Mouse (Mus musculus): ENCODE results near the gene Syde2.
A peak's percentile ranks its signal among the peaks of the same experiment; 100 is the strongest.

Gene Syde2

DNA sequence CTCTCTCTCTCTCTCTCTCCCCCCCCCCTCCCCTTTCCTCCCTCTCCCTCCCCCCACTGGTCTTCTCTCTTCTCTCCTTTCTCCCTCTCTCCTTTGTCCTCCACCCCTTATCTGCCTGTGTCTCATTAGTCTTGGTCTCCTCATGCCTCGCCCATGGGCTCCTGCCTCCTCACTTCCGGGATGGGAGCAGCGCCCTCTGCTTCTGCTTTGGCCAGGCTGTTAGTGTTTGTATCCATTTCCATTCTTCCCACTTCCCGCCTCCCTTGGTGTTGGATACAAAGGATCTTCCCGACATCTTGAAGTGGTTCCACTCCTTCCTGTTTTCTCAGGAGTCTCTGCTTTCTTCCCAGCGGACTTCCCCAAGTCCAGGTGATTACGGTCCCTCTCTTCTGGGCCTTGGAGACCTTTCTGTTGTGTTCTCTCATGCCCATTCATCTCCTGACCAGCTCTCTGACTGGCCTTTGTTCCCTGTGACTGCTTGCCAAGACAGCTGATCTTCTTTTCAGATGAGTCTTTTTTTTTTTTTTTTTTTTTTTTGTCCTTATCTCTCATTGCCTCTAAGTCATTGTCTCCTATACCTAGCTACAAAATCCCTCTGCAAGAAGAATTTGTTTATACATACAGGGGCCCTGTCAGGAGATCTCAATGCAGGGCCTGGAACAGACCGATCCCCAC lies 24.0 kb downstream of the Syde2 start:
- DNase-seq: no peak

DNA sequence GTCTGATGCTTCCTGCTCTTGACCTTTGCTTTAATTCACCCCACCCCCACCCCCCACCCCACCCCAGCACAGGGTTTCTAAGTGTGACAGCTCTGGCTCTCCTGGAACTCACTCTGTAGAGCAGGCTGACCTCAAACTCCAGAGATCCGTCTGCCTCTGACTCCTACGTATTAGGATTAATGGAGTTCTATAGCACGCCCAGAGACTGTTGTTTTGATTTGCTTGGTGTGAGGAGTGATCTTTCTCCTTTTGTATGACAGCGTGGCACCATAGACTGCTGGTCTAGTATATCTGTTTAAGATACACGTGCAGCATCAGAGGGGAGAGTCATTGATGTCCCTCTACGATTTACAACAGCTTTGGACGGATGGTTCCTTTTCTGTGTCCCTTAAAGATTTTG lies 25.8 kb downstream of the Syde2 start:
- DNase-seq: no peak

DNA sequence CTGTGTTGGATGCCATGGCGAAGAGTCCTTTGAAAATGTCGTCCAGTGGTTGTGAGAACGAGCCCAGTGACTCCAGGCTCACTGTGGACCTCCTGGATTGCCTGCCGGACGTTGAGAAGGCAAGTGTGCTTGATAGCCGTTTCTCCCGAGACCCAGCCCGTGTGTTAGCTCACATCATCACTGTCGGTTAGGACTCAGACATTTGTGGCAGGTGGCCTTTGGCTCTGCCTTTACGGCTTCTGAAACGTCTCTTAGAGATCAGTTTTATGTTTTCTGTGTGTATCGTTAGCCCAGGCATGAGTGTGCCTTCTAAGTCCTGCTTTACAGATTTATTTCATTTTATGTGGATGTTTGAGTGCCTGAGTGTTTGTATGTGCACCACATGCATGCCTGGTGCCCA lies 26.7 kb downstream of the Syde2 start:
- no peak for DNase-seq

- no peak for DNase-seq
Observed at GRCm38 (mm10) chr3:146016979-146017378, 29.3 kb downstream of the Syde2 start.

DNA sequence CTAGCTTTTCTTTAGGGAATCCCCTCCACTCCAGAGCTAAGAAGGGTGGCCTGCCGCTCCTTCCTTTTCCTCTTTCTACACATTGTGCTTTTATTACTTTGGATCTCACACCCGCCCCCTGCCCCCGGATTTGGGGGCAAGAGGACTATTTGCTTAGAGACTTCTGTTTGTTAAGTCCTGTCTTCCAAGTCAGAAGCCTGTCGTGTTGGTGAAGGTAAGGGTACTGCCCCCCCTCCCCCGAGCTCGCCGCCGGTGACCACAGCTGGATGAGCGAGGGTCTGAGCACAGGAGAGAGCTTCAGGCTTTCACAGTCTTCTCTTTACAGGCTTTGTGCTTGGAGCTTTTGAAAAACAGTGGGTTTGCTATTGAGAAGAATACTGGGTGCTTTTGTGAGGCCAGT lies 29.9 kb downstream of the Syde2 start:
- DNase-seq: no peak

GRCm38 (mm10) chr3:146022232-146022631 lies 34.6 kb downstream of the Syde2 start:
- DNase-seq: no peak

GRCm38 (mm10) chr3:146024746-146025145 lies 37.1 kb downstream of the Syde2 start:
- DNase-seq: no peak

GRCm38 (mm10) chr3:146025499-146025898 lies 37.8 kb downstream of the Syde2 start:
- DNase-seq: no peak

DNA sequence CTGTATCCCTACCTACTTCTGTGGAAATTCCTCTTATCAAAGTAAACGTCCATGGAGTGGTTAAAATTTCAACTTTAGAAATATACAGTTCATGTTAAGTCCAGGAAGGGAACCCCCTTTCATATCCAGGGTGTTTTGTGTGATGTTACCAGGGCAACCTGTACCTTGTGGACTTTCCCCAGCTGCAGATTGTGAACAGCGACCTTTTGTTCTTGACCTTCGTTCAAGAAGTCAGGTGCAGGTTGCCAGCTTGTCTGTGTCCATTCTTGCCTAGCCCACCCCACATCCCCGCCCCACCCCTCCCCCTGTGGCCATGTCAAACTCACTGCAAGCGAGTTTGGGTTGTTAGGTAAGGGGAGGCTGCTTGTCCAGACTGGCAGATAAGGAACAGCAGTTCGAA lies 39.4 kb downstream of the Syde2 start:
- DNase-seq: no peak

DNA sequence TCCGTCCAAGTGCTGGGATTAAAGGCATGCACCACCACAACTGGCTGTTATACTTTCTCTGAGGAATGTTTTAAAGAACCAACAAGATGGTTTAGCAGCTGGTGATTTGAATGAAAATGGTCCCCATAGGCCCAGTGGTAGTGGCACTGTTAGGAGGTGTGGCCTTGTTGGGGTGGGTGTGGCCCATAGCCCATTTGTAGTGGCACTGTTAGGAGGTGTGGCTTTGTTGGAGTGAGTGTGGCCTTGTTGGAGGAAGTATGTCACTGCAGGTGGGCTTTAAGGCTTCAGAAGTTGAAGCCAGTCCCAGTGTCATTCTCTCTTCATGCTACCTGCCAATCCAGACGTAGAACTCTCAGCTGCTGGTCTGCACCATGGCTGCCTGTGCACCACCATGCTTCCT lies 40.7 kb downstream of the Syde2 start:
- no peak for DNase-seq

- no peak for DNase-seq
Observed at GRCm38 (mm10) chr3:146029234-146029633, 41.6 kb downstream of the Syde2 start.

DNA sequence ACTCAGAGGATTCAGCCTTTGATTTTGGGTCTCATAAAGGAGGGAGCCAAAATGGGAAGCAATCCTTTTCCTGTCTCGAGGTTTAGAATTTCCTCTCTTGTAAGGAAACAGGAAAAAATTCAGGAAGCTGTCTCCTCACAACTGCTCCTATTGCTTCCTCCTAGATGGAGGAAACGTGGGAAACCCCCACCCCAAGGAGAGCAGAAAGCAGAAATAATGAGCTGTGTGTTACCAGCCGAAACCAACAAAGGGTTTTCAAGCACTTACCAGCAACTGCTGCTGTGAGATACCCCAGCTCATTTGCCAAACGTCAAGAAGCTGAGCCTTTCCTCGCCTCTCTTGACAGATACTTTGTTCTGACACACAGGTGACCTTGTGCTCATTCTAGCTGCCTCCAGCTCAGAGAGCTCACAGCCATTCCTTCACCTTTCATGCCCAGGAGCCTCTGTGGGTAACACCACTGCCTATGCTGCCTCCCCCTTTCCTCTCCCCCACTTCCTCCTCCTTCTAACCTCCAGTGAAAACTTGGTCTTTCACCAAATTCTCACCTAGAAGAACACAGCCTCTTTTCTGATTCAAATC lies 42.7 kb downstream of the Syde2 start:
- no peak for DNase-seq

GRCm38 (mm10) chr3:146032976-146033375 lies 45.3 kb downstream of the Syde2 start:
- no peak for DNase-seq

DNA sequence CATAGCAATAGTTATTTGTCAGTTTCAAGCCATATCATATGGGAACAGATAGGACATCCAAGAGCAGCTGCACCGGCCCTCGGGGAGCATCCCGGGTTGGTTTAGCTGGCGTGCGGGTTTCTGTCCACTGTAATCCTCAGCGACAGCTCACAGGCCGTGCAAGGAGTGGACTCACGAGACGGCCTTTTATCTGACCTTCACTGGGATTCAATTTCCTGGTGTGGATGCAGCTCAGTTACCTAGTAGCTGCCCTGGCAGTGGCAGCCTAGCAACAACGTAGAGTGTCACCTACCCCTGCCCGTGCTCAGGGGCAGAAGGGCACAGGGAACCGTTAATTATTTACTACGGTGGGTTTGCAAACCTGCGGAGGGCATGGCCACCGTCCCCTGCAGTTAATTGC lies 50.2 kb downstream of the Syde2 start:
- DNase-seq: peak; percentile 34

DNA sequence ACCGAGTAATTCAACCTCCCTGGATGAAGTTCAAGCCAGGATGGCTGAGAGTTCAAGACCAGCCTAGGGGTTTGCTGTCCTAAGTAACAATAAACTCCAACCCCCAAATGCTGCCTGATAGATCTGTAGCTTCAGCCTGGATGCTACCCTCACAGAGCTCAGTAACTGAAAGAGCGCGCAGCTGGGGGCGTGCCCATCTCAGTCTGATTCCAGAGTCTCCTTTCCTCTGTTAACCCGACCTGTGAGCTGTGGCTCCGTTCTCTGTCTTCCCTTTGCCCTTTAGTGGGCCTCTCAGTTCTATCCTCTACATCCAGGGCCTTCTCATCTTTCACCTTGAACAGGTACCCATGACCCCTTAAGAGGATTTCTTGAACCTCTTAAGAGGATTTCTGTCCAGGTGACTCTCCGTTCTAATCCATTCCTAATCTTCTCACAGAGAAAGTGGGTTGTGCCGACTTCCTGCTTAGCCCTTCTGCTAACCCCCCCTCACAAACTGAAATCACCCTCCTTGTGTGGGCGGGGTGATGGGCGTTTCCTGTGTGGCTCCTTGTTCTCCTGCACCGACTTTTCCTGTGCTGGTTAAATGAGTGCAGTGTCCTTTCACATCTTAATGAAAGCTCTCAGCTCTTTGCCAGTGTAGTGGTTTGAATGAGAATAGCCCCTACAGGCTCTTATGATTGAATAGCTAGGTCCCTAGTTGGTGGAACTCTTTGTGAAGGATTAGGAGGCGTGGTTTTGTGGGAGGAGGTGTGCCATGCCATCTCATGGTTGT lies 51.6 kb downstream of the Syde2 start:
- peak; percentile 15 for DNase-seq

DNA sequence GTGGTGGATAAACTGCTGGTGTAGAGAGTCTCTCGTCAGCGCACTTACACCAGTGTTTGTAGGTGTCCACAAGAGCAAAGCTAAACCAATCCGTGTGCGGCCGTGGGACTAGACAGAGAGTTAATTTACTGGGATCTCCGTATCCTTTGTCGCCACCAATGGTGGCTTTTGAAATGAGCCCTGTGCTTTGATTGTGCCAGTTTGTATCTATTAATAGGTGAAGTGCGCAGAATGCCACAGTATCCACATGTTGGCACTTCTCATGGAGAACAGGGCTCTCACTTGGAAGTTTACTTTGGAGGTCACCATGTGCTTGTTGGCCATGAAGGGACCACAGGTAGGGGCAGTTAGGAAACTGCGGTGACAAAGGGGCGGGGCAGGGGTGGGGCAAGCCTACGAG lies 53.7 kb downstream of the Syde2 start:
- DNase-seq: no peak

DNA sequence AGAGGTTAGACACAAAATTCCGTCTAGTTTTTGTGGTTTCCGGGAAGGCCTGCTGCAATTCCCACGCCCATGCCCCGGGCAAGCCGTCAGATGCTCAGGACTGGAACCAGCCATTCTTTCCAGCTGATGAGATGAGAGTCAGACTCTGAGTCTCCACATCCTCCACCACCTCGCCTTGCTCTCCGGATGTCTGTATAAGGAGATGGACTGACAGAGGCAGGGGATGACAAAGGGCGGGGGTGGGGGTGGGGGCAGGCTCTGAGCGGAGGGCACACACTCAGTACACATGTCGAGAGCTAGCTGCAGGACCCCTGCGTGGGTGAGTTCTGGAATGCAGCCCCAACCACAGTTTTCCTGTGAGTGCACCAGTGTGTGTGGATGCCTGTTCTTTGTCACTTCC lies 57.3 kb downstream of the Syde2 start:
- DNase-seq: no peak

- no peak for DNase-seq
Observed at GRCm38 (mm10) chr3:146046076-146046475, 58.4 kb downstream of the Syde2 start.

DNA sequence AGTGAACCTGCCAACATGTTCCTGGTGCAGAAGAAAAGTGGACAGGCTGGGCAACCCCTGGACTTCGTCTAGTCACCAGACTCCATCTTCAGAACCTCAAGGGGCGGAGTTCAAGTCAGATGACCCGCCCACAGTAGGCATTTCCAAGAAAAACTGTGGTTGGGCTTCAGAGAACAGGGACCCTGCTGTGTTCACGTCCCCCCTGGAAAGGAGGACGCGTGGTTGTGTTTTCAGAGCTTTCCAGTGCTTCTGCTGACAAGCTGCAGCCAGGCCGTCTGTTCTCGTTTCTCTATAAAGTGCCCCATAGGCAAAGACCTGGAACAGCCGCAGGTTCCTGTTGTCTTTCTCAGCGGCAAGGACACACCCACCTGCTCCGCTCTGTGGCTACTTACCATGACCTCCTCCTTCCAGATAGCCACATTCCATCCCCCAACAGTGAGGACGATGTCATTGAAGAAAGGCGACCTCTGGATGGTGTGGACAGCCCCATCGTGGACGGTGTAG lies 60.1 kb downstream of the Syde2 start:
- peak; percentile 35 for DNase-seq

DNA sequence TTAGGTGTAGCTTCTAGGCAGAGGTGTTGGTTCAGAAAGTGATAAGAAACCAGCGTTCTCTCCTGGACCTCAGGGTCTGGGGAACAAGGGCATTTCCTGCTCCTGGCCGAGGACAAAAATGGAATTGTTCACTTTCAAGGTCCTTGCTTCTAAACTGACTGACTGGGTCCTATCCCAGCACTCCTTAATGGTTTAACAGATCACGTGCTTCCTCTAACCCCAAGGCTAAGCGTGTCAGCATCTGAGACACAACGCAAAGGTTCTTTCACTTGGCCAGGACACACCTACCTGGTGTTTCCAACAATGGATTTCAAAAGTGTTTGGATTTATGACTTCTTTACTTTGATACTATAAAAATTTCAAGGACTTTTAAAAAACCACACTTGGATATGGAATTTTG lies 62.3 kb downstream of the Syde2 start:
- no peak for DNase-seq

DNA sequence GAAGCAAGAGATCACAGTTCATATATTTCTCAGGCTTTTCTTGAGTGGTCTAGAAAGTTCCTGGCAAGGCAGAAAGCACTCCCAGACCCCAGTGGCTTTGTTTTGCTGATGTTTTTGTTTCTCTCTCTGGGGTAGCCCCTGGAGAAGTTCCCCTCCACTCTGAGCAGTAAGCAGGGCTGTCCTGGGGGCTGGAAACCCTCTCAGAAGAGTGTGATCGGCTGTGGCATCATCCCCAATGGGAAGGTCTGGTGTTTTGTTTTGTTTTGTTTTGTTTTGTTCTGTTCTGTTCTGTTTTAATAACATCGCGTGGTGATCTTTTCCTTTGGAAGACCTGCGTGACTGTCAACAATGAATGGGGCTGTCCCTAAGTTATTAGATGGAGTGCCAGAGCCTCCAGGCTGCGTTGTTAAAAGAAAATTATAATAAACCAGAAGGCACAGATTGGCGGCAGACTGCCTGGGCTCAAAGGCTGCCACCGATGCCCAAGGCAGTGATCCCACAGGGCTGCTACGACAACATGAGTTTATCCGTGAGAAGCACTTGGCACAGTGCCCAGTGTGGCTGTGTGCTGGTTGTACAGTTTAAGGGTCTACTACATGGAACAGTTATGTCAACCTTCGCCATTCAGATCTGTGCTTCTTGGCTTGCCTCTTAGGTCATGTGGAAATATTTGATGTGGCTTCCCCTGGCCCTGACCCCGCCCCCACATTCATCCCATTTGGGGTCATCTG lies 63.8 kb downstream of the Syde2 start:
- peak; percentile 12 for DNase-seq

DNA sequence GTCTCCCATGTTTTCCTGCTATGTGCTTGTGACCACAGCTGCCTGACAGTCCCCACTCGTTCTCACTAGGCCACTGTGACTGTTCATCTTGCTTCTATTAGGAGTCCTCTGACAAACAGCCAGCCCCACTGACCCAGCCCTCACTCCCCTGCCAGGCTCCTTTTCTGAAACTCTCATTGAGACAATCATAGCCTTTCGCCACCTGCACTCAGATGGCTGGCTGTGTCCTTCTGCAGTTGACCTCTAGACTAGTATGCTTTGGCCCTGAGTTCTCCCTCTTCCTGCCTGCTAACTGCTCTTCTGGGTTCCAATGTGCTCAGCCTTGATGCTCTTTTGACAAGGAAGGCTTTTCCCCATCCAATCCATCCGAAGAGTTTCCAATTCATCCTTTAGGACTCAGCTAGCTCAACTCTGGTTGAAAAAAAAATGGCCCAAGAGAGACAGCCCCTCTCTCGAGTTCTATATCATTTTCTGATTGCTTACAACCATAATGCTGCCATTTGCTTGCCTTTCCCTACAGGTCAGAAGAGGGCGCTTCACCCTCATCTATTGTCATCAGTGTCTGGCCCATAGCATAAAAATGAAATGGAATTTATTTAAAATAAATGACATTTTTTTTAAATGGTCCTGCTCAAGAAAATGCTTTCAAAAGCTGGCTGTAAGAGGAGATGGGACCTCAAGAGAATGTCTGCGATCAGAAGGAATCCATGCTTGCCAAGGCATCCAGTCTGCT lies 65.6 kb downstream of the Syde2 start:
- DNase-seq: no peak

- DNase-seq: no peak
Observed at GRCm38 (mm10) chr3:146053873-146054272, 66.2 kb downstream of the Syde2 start.
